Mouse (Mus musculus): ENCODE data around the gene Nfkbil1. TPM values are rescaled to one million over a fixed set of nuclear protein-coding genes. Genes with fewer than 3 reads are reported as not detected.
A peak's percentile ranks its signal among the peaks of the same experiment; 100 is the strongest.
"Not testable (repeated sequence)": the region's sequence is repeated elsewhere in the genome, so short reads cannot be mapped to it uniquely, and the experiment has no call there.

Nfkbil1 gene
- total RNA-seq, 4 experiments from 2014 or later: 6.3 to 8.6 (median 8.0) TPM

DNA sequence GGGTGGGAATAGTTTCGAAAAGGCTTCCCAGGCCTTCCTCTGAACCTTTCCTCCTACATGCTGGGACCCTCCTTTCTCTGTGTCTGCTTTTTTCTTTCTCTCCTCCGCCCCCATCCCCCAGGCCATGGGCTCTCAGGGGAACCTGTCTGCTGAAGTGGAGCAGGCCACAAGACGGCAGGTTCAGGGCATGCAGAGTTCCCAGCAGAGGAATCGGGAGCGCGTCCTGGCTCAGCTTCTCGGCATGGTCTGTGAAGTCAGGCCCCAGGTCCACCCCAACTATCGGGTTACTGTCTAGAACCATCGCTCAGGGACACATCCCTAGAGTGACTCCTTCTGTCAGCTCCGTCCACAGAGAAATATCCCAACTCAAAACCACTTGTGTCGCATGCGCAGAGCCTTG, 1.9 kb upstream of the Nfkbil1 start:
- DNase-seq (ENCODE audit: low spot score in 2 of 2): no peak

- DNase-seq (ENCODE audit: low spot score in 2 of 2): no peak
These were observed 1.4 kb upstream of the Nfkbil1 start for GRCm38 (mm10) chr17:35236996-35237395.

- DNase-seq (ENCODE audit: low spot score in 2 of 2): peak; percentile 92 to 96
These were observed 776 bp upstream of the Nfkbil1 start for GRCm38 (mm10) chr17:35236390-35236746.

- no peak for DNase-seq (ENCODE audit: low spot score in 2 of 2)
These were observed 689 bp downstream of the Nfkbil1 start for GRCm38 (mm10) chr17:35234903-35235302.

DNA sequence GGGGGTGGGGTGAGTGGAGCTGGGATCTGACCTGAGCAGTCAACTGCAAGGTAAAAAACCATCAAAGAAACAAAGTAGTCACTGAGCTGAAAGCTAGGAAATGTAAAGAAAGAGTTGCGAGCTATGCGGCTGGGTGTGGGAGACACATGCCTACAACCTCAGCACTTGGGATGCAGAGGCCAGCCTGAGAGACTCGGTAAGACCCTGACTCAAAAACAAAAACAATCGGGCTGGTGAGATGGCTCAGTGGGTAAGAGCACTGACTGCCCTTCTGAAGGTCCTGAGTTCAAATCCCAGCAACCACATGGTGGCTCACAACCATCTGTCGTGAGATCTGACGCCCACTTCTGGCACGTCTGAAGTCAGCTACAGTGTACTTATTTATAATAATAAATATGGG, 1.5 kb downstream of the Nfkbil1 start:
- not testable (repeated sequence) for DNase-seq (ENCODE audit: low spot score in 2 of 2)

DNA sequence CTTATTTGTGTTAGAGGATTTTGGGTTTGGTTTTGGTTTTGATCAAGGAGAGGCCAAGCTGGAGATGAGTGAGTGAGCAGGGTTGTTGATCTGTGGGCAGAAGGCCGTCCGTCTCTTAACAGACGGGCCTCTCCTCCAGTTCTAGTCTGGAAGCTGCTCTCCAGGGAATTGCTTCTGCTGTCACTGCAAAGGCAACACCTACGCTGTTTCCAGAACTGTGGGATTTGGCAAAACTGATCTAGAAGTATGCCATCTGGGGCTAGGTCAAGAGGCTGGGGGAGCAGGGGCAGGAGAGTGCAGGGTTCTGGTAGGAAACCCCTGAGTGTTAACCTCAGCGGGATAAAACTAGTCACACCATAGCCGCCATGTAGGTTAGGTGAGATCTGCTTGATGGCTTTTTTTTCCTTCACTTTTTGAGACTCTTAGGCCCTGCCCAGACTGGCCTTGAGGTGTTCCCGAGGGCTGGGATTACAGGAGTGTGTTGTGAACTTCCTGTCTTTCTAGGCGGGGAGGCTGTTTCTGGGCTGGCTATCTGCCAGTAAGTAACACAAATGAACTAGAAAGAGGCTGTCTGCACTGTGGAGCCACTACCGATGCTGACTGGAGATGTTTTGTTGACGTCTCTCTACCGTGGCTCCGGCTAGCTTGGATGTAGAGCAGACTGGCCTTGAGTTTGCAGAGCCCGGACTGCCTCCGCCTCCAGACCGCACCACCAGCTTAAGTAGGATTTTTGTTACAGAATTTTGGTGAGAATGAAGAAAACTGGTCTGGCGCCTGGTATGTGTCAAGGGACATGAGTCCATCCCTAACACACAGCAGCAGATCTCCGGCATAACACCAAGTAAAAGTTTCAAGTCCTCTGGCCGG, 2.2 kb downstream of the Nfkbil1 start, which contains the start of gene Atp6v1g2:
Atp6v1g2 (plus strand) TSS at position 547 of the 867 bp plus-strand sequence.
- DNase-seq (ENCODE audit: low spot score in 2 of 2): no peak

GRCm38 (mm10) chr17:35232659-35233058, 2.9 kb downstream of the Nfkbil1 start:
- no peak for DNase-seq (ENCODE audit: low spot score in 2 of 2)

GRCm38 (mm10) chr17:35232043-35232442, 3.5 kb downstream of the Nfkbil1 start:
- peak; percentile 63 to 69 for DNase-seq (ENCODE audit: low spot score in 2 of 2)

GRCm38 (mm10) chr17:35231022-35231421, 4.6 kb downstream of the Nfkbil1 start:
- no peak for DNase-seq (ENCODE audit: low spot score in 2 of 2)

DNA sequence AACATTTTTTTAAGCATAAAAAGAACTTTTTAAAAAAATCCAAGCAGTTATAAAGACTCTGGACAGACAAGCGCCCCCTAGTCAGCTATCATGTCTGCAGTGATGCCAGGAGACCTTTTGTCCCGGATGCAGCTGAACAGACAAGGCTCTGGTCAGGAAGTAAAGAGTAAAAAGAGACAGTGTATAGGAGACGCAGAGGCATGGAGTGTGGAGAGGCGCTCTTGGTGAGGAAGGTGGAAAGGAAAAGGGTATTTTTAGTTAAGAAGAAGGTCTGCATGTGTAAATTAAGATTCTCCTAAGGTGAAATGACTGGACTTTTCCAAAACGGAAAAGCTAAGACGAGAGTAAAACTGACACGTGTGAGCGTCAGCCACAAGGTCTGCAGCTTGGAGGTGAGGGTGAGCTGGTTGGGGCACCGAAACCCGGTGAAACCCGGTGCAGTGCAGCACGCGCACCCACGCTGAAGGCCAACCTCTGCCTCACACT, 9.0 kb downstream of the Nfkbil1 start:
- no peak for DNase-seq (ENCODE audit: low spot score in 2 of 2)

DNA sequence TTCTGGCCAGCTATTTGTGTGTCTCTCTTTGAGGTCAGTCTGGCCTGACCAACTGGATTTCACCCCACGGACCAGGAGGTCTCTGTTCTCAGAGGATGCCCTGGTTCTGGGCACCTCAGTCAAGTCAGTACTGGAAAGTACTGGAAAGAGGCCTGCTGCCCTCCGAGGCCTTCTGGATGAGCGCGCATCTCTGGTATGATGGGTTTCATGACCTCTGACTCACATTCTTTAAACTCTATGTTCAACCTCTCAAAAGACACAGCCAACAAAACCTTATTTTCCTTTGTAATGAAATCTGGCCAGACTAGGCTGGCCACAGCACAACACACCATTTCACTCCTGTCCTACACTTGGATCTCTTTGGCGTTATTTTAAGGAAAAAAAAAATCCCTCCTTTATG, 10.1 kb downstream of the Nfkbil1 start:
- DNase-seq (ENCODE audit: low spot score in 2 of 2): no peak

GRCm38 (mm10) chr17:35224641-35225040, 11.0 kb downstream of the Nfkbil1 start:
- DNase-seq (ENCODE audit: low spot score in 2 of 2): no peak

- no peak for DNase-seq (ENCODE audit: low spot score in 2 of 2)
These were observed 13.3 kb downstream of the Nfkbil1 start for GRCm38 (mm10) chr17:35222299-35222698.

DNA sequence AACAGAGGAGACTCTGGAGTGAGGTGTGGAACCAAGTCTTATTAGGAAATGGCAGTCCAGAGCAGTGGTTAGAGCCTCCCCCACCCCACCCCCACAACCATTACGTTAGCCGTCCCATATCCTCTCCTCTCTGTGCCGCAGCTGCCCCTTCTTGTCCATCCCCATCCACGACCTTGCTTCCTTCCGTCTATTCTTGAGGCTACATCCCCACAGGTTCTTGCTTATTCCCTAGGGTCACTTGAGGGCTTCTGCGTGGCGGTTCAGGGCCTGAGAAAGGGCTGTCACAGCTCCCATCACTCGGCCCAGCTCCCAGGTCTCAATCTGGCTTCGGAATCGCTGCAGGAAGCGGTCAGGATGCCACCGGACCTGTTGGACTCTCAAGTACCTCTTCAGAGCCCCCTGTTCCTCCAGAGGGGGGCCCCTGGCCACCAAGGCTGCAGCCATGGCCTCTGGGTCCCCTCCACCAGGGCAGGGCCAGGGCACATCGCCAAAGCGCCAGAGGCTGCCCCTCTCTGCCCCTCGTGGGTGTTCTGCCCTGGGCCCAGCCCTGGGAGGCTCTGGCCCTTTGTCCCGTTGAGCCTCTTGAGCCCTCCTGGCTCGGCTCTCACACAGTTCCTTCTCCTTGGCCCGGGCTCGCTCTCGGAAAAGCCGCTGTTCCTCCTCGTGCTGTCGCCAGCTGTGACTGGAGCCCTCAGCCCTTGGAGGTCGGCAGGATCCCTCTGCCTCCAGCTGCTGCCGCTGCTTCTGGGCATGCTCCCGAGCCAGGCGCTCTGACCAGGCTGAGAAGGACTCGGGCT, 15.2 kb downstream of the Nfkbil1 start, which contains the start of gene Gm16181:
Gm16181 (plus strand) TSS at position 679 of the 797 bp plus-strand sequence.
- no peak for DNase-seq (ENCODE audit: low spot score in 2 of 2)

- DNase-seq (ENCODE audit: low spot score in 2 of 2): no peak
These were observed 16.0 kb downstream of the Nfkbil1 start for GRCm38 (mm10) chr17:35219601-35220041.

GRCm38 (mm10) chr17:35218516-35219193, 16.9 kb downstream of the Nfkbil1 start:
- no peak for DNase-seq (ENCODE audit: low spot score in 2 of 2)

DNA sequence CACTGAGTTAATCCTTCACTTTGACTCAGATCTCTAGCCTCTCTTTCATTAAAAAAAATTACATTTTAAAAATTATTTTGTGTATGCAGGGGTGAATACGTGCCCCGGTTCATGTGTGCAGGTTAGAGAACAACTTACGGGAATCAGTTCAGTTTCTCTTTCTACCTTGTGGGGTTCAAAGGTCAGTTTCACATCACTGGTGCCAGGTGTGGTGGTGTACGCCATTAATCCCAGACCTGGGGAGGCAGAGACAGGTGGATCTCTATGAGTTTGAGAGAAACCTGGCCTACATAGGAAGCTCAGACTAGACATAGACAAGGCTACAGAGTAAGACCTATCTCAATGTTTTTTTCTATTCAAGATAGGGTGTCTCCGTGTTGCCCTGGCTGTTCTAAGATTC, 22.5 kb downstream of the Nfkbil1 start:
- DNase-seq (ENCODE audit: low spot score in 2 of 2): no peak

GRCm38 (mm10) chr17:35210593-35210992, 25.0 kb downstream of the Nfkbil1 start:
- DNase-seq (ENCODE audit: low spot score in 2 of 2): no peak

DNA sequence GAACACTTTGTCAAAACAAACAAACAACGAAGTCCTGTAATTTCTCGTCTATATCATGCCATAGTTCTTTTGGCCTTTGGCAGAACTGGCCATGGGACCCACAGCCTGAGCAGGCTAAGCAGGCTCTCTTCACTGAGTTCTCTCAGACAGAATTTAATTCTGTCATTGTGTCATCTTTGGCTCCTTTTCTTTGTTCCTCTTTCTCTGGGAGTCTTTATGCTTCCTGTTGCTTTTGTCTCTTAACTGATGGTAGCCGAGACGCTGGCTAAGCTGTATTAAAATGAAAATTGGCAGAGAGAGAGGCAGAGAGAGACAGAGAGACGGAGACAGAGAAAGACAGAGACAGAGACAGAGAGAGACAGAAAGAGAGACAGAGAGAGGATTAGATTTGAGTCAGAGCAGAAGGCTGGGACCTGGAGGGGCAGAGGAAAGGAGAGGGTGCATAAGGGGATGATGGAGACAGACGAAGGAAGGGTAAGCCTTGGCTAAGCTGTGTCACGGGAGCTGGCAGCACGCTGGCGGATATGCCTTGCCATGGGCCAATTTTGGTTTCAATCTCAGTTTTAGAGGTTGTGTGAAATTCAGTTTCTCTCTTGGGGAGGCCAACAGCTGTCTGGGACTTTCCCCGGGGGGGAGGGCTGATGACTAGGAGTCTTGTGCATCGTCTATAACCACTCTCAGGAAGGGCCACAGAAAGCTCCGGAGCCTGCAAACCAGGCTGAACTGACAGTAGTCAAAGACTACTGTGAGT, 25.6 kb downstream of the Nfkbil1 start:
- DNase-seq (ENCODE audit: low spot score in 2 of 2): no peak

DNA sequence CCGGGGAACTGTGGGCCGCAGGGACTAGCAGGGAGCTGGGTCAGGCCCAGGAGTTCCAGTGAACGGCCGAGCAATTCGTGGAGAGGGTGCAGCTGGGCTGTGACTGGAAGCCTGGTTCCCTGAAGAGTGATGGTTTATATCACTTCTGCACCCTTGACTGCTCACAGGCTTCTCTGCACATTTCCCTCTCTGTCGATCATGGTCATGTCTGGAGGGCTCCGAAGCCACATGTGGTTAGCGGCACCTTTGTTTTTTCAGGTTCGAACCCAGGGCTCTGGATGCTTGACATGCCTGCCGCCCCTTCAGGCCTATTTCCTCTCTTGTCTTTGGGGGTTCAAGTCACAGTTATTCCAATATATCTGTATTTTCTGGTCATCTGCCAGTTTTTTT, 30.2 kb downstream of the Nfkbil1 start:
- no peak for DNase-seq (ENCODE audit: low spot score in 2 of 2)
